Mouse (Mus musculus) hindbrain, postnatal 0 days (tissue): ENCODE measurements at regions not wholly inside any gene's neighbourhood (a gene's known extent, or its start where the extent isn't known, plus 50 kb on each side); places are given as distances from the start of the nearest gene placed in this dataset.

Experiments used
- ATAC-seq: fragments of 200-750 bp; cut with Nextera tagmentation; 2 replicates; pipeline ENCODE4 v1.8.0; 2017; ENCODE audit warnings: mild to moderate bottlenecking, moderate TSS enrichment, moderate library complexity
- DNase-seq: peaks from one replicate; pipeline ENCODE4 v3.0.0-alpha.2; 2015; ENCODE audit warnings: low spot score
- H3K27ac ChIP-seq: fragments of 300-500 bp; sonication (generic); 2 replicates; pipeline ENCODE4 v1.5.1; 2014; ENCODE audit warnings: mild to moderate bottlenecking
- H3K27me3 ChIP-seq: fragments of 300-500 bp; sonication (generic); 2 replicates; pipeline ENCODE4 v1.6.1; 2014; ENCODE audit warnings: low read length, mixed read lengths; ENCODE audit not compliant: insufficient read depth
- H3K36me3 ChIP-seq: fragments of 300-500 bp; sonication (generic); 2 replicates; pipeline ENCODE4 v1.6.1; 2014; ENCODE audit warnings: low read length, mixed read lengths; ENCODE audit not compliant: insufficient read depth
- H3K4me1 ChIP-seq: fragments of 300-500 bp; sonication (generic); 2 replicates; pipeline ENCODE4 v1.6.1; 2014; ENCODE audit warnings: antibody characterized with exemption, low read length, mixed read lengths; ENCODE audit not compliant: insufficient read depth
- H3K4me2 ChIP-seq: fragments of 300-500 bp; sonication (generic); 2 replicates; pipeline ENCODE4 v1.6.1; 2014; ENCODE audit warnings: low read depth, mild to moderate bottlenecking, low read length, moderate library complexity, mixed read lengths
- H3K4me3 ChIP-seq: fragments of 300-500 bp; sonication (generic); 2 replicates; pipeline ENCODE4 v1.5.1; 2014; ENCODE audit warnings: low read length
- H3K9ac ChIP-seq: fragments of 300-500 bp; sonication (generic); replicated peaks from 2 replicates; pipeline ENCODE4 v1.6.1; 2014; ENCODE audit warnings: mild to moderate bottlenecking, low read length, moderate library complexity, mixed read lengths
- H3K9me3 ChIP-seq: fragments of 300-500 bp; sonication (generic); 2 replicates; pipeline ENCODE4 v1.6.1; 2016; ENCODE audit warnings: low read length, mixed read lengths
- CTCF ChIP-seq: IDR thresholded peaks from 2 replicates; pipeline ENCODE4 v1.5.1; 2016; ENCODE audit warnings: antibody characterized with exemption, control low read depth, low read depth
- WGBS: fragments of 180-500 bp; shearing (Covaris S2); extraction: QIAGEN DNeasy Blood & Tissue Kit; methylation state at CpG from one replicate; pipeline ENCODE4 v1.1.7; 2014; 5-methylcytosine and 5-hydroxymethylcytosine counted together

DNA sequence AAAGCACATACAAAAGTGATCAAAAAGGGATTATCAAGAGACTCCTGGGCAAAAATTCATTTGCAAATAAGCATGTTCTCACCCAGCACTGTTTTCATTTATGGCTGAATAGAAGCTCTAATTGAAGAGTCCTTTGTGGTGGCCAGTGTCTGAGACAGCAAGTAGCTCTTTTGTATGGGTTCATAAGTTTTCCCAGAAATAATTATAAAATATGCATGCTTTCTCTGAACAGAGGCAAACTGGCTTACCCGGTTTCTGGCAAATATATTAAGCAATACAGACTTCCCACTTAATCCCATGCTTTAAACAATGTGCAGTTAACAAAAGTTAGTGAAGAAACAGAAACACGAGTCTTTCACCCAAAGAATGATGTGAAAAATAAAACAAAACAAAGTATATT is 2758.8 kb upstream of the Gm7489 start:
- Histone ChIP-seq H3K4me1 (no peaks in the 10 kb centered on the region), H3K36me3 (no peaks in the 10 kb centered on the region), H3K4me2 (no peak overlapping the region), H3K9ac (no peak overlapping the region), H3K4me3 (no peak overlapping the region), H3K27ac (no peak overlapping the region), H3K9me3 (no peaks in the 10 kb centered on the region), H3K27me3 (no peaks in the 10 kb centered on the region)
- no peak for ATAC-seq
- DNase-seq: no peak
- no peak for TF ChIP-seq CTCF
- 68% methylated on average over 2 of the region's 2 CpGs for WGBS

DNA sequence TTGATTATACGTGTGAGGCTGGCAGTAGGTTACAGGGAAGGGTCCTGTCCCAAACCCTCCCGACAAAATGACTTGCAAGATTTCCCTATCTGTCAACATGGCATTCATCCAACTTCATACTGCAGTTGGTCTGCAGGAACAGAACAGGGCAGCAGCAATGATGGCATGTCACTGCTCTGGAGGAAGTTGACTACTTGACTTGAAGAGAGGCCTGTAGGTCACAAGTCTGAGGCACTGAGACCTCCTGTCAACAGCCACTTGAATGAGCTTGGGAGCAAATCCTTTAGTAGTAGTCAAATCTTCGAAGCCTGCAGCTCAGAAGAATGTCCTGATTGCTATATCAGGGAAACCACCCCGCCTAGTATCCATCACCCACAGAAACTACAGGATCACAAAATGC is 2753.7 kb upstream of the Gm7489 start:
- H3K27ac ChIP-seq: no peak overlapping the region
- H3K36me3 ChIP-seq: no peaks in the 10 kb centered on the region
- ATAC-seq: no peak
- no peaks in the 10 kb centered on the region for H3K9me3 ChIP-seq
- H3K4me2 ChIP-seq: no peak overlapping the region
- H3K9ac ChIP-seq: no peak overlapping the region
- no peak overlapping the region for H3K4me3 ChIP-seq
- no peak for TF ChIP-seq CTCF
- DNase-seq: no peak
- 82% methylated on average over 4 of the region's 4 CpGs for WGBS
- no peaks in the 10 kb centered on the region for H3K27me3 ChIP-seq
- no peaks in the 10 kb centered on the region for H3K4me1 ChIP-seq

DNA sequence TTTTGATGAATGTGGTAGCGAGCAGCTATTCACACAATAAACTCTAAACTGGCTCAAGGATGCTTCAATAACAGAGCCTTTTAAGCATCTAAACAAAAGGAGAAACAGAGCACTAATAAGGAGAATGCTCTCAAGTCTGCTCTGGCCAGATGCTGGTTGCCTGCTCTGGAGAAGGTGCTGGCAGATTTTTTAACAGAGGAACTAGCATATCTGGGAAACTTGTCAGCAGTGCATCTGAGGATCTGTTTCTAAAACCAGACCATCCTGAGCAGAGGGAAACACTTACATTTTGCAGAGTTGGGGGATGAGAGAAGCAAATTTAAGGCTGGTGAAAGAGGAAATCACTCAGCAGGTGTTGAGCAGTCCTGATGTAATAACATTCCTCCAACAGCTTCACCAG is 2748.6 kb upstream of the Gm7489 start:
- Histone ChIP-seq H3K27me3 (no peaks in the 10 kb centered on the region), H3K9me3 (no peaks in the 10 kb centered on the region), H3K4me2 (no peak overlapping the region), H3K36me3 (no peaks in the 10 kb centered on the region), H3K4me3 (no peak overlapping the region), H3K27ac (no peak overlapping the region), H3K9ac (no peak overlapping the region), H3K4me1 (no peaks in the 10 kb centered on the region)
- ATAC-seq: no peak
- no peak for TF ChIP-seq CTCF
- whole genome bisulfite sequencing: 64% methylated on average over 1 of the region's 1 CpGs
- DNase-seq: no peak

DNA sequence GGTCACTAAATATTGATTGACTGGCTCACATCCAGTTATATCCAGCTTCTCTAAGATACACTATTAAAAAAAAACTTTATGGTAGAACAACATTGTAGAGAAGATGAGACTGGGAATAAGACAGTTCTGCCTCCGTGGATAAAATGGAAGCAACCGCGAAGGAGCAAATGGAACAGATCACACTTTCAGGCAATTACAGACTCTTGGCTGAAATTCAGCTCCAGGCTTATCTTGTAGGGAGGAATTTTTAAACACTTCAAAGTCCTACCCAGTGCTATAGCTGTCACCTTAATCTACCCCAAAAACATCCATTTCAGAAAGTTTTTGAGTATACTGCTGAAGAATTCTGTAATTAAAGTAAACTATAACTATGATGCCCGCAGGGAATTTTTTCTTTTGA is 2745.2 kb upstream of the Gm7489 start:
- DNase-seq: no peak
- Histone ChIP-seq H3K36me3 (no peaks in the 10 kb centered on the region), H3K4me2 (no peak overlapping the region), H3K4me3 (no peak overlapping the region), H3K4me1 (no peaks in the 10 kb centered on the region), H3K27ac (no peak overlapping the region), H3K9ac (no peak overlapping the region), H3K9me3 (no peaks in the 10 kb centered on the region), H3K27me3 (no peaks in the 10 kb centered on the region)
- ATAC-seq: no peak
- 79% methylated on average over 4 of the region's 4 CpGs for WGBS
- TF ChIP-seq CTCF: no peak

DNA sequence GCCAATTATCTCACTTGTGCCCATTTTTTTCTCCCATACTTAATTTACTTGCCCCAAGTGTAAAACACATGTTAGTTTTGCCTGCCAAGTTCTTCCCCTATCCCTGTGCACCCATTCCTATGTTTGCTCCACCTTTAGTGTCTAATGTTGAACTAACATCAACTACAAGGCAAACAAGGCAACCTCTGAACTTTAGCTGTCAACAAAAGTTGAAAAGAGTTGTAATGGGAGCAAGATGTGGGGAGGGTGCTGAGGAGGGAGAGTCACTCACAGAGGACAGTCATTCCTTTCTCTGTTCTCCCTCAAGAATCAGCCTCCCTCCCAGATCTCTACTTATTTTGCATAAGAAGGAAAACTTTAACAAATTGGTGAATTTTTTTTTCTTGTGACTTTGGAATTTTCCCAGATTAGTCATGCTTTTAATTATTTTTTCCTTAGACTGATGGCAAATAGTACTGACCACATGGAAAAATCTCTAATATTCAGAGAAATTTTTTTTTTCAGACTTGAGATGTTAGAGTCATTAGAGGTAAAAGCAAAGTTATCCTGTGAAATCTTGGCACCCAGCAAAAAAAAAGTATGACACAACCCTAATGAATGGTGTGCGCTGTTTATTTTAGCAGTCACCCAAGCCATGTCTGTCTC is 2710.6 kb upstream of the Gm7489 start:
- ATAC-seq (no peak), DNase-seq (no peak)
- Histone ChIP-seq H3K36me3 (no peaks in the 10 kb centered on the region), H3K4me3 (no peak overlapping the region), H3K4me2 (no peak overlapping the region), H3K27ac (no peak overlapping the region), H3K27me3 (no peaks in the 10 kb centered on the region), H3K9ac (no peak overlapping the region), H3K9me3 (no peaks in the 10 kb centered on the region), H3K4me1 (no peaks in the 10 kb centered on the region)
- WGBS: 94% methylated on average over 1 of the region's 1 CpGs
- no peak for TF ChIP-seq CTCF

DNA sequence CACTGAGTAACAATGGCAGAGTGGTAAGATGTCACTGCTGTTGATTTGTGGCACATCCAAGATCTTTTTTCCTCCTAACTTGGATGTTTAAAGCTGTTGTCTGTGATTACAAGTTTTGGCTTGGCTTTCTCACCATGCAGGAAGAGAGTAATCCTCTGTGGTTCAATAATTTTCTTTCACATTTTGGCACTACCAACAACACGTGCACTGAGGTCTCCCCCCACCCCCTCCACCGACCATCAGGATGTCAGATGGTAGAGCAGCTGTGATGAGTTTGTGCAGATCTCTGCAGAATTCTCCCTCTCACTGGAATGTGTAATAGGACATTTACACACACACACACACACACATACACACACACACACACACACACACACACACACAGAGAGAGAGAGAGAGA is 2708.2 kb upstream of the Gm7489 start:
- H3K27ac ChIP-seq: no peak overlapping the region
- no peaks in the 10 kb centered on the region for H3K36me3 ChIP-seq
- no peak overlapping the region for H3K4me3 ChIP-seq
- no peak for ATAC-seq
- 52% methylated on average over 2 of the region's 2 CpGs for WGBS
- no peaks in the 10 kb centered on the region for H3K9me3 ChIP-seq
- H3K9ac ChIP-seq: no peak overlapping the region
- no peak for TF ChIP-seq CTCF
- no peak overlapping the region for H3K4me2 ChIP-seq
- no peaks in the 10 kb centered on the region for H3K4me1 ChIP-seq
- no peaks in the 10 kb centered on the region for H3K27me3 ChIP-seq
- no peak for DNase-seq

DNA sequence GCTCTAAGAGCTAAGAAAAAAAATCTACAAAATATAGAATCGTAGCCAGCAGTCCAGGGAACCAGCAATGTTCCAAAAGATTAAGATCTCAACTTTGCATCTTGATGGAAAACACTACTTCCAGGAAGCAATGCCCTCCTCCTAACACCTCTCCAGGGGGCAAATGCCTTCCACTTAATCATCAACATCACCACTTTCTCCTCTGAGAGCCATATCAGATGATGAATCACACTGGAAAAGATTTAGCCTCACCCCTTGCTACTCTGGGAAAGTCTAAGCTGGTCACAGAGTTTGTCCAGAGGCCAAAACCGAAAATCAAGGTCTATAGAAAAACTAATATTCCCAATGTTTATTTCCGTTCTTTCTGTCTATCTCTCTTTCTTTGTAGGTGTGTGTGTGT is 2695.6 kb upstream of the Gm7489 start:
- no peak overlapping the region for H3K4me2 ChIP-seq
- H3K27ac ChIP-seq: no peak overlapping the region
- H3K4me3 ChIP-seq: no peak overlapping the region
- no peaks in the 10 kb centered on the region for H3K27me3 ChIP-seq
- ATAC-seq: no peak
- no peak for TF ChIP-seq CTCF
- WGBS: 86% methylated on average over 3 of the region's 3 CpGs
- H3K4me1 ChIP-seq: no peaks in the 10 kb centered on the region
- H3K36me3 ChIP-seq: no peaks in the 10 kb centered on the region
- DNase-seq: no peak
- no peaks in the 10 kb centered on the region for H3K9me3 ChIP-seq
- no peak overlapping the region for H3K9ac ChIP-seq
